Mouse (Mus musculus): ENCODE results near the gene Pou2f3.

The Pou2f3 gene

DNA sequence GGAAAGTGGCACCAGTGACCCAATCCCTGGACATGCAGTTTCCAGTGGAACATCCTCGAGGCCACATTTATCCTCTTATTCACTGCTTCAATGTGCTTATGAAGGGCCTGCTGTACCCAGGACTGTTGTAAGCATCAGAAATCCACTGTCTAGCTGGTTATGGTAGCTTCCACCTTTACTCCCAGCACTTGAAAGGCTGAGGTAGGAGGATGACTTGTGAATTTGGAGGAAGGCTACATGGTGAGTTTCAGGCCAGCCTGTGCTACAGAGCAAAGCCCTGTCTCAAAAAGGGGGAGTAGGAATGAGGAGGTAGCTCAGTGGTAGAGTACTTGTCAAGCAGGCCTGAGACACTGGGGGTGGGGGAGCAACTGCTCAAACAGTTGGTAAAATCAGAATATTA lies 102.1 kb downstream of the Pou2f3 start:
- DNase-seq (ENCODE audit: low read depth): no peak

GRCm38 (mm10) chr9:43107555-43107954 lies 102.6 kb downstream of the Pou2f3 start:
- no peak for DNase-seq (ENCODE audit: low read depth)

- peak; percentile 84 for DNase-seq (ENCODE audit: low read depth)
These were observed 103.0 kb downstream of the Pou2f3 start, which contains the start of gene Arhgef12 for GRCm38 (mm10) chr9:43107187-43107517. Arhgef12 (minus strand) TSS chr9:43107239.

- DNase-seq (ENCODE audit: low read depth): peak; percentile 39
These were observed 103.6 kb downstream of the Pou2f3 start for GRCm38 (mm10) chr9:43106426-43107186.

GRCm38 (mm10) chr9:43105664-43106361 lies 104.4 kb downstream of the Pou2f3 start:
- peak; percentile 95 for DNase-seq (ENCODE audit: low read depth)

DNA sequence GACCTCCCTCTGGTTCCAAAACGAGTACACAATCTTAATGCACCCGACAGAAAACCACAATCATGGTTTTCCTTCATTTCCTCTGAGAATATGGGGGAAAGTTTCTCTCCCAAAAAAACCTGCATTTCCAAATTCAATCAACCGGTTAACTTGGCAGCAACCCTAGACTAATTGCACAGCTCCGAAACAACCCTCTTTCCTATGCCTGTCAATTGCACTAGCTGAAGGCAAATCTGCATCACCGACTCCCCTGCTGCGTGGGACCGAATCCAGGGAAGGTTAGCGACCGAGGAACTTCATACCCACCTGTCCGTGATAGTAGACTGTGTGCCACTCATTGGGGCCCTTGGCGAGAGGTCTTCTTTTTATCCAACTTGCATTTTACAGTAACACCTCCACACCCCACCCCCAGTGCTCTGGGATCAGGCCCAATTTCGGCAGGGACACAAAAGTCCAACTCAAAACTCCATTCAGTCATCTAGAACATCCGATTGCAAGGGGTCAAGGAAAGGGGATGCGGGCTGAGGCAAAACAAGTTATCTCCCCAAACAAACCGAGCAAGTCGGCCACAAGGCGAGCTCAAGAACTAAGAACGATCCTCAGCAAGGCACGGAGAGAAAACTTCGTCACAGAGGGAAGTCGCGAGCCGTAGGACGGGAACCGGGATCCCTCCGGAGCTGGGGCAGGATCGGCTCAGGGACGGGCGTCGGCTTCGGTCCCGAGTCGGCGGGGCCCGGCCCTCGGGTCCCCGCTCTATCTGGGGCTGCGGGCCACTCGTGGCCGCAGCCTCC lies 105.1 kb downstream of the Pou2f3 start:
- peak; percentile 44 for DNase-seq (ENCODE audit: low read depth)

- DNase-seq (ENCODE audit: low read depth): no peak
These were observed 105.7 kb downstream of the Pou2f3 start for GRCm38 (mm10) chr9:43104526-43104872.

DNA sequence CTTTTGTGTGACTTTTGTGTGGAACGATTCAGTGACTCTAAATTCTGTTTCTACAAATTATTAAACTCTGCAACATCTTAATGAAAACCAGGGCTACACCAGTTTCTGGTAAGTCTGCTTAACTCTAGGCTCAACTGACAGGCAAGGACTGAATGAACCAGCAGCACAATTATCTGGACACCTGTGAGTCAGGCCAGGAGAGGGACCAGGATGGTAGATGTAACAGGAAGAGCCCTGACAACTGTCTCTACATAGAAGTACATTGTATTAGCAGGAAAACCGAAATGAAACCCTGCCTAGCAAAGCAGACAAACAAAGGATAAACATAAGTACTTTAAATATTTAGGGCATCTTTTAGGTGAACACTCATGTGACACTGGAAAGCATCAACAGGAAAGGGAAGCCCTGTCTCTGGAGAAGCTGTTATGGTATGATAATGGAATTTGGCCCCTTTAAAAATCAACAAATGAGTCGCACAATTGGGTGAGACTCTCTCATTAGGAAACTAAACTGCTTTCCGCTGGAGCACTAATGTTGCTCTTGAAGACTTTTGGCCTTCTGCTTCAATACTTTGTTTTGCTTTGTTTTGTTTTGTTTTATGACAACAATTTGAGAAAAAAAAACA lies 106.4 kb downstream of the Pou2f3 start:
- no peak for DNase-seq (ENCODE audit: low read depth)

- DNase-seq (ENCODE audit: low read depth): no peak
These were observed 107.2 kb downstream of the Pou2f3 start for GRCm38 (mm10) chr9:43102931-43103330.

GRCm38 (mm10) chr9:43101936-43102595 lies 108.1 kb downstream of the Pou2f3 start:
- DNase-seq (ENCODE audit: low read depth): no peak

GRCm38 (mm10) chr9:43098922-43099321 lies 111.2 kb downstream of the Pou2f3 start:
- no peak for DNase-seq (ENCODE audit: low read depth)

DNA sequence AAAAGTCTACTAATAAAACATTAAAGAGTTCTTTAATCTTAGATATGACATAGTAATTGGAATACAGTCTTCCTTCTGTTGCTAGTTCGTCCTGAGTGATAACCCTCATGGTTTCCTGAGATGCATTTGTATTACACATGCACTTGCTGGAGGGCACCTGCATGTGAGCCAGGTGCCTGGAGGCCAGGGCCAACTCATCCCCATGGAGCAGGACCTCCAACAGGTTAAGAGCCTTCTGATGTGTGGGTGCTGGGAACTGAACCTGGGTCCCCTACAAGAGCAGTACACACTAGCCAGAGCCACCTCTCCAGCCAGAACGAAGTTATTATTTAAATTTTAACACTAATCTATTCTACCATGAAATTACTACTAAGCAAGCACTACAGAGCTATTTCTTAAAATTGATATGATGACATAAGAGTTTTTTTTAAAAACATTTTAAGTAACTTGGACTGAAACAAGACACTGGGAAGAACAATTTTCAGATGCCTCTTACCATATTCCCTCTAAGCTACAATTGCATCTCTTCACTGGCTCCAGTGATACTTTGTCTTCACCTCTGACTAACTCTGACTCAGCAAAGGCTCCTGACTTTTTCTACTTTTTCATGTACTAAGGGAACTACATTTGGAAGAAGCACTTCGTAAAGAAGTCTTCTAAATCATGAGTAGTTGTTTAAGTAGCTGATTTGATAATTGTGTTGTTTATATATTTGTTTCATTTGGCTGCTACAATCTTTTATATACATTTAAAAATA lies 112.2 kb downstream of the Pou2f3 start:
- DNase-seq (ENCODE audit: low read depth): peak; percentile 57

- DNase-seq (ENCODE audit: low read depth): no peak
These were observed 113.8 kb downstream of the Pou2f3 start for GRCm38 (mm10) chr9:43096337-43096736.

DNA sequence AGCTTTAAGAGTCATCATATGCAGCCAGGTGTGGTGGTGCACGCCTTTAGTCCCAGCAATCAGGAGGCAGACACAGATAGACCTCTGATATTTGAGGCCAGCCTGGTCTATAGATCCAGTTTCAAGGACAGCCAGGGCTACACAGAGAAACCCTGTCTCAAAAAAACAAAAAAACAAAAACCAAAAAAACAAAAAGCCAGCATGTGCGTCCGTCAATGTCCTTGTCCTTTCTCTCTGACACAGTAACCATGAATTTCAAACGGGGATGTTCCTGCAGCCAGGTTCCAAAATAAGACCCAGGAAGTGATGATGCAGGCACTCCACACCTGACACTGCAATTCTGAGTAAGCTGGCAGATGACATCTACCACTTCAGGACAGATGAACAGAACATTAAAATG lies 115.3 kb downstream of the Pou2f3 start:
- DNase-seq (ENCODE audit: low read depth): no peak

- peak; percentile 57 for DNase-seq (ENCODE audit: low read depth)
These were observed 116.4 kb downstream of the Pou2f3 start for GRCm38 (mm10) chr9:43093803-43094202.

DNA sequence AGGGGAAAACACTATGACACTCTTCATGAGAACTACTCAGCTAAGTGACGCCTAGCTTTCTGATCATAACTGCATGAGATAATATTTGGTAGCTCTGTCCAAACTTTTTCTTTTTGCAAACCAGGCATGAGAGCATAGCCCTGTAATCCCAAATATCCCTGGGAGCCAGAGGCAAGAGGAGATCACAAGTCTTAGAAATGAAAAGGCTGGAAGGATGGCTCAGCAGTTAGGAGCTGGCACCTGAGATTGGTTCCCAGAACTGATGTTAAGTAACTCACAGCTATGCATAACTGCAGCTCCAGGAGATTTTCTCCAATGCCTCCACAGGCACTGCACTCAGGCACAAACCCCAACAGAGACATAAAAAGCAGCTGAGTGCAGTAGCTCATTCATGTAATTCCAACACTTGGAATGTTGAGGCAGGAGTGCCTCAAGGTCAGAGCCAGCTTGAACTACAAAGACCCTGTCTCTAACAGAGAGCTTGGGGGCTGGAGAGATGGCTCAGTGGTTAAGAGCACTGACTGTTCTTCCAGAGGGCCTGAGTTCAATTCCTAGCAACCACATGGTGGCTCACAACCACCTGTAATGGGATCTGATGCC lies 124.4 kb downstream of the Pou2f3 start:
- no peak for DNase-seq (ENCODE audit: low read depth)

DNA sequence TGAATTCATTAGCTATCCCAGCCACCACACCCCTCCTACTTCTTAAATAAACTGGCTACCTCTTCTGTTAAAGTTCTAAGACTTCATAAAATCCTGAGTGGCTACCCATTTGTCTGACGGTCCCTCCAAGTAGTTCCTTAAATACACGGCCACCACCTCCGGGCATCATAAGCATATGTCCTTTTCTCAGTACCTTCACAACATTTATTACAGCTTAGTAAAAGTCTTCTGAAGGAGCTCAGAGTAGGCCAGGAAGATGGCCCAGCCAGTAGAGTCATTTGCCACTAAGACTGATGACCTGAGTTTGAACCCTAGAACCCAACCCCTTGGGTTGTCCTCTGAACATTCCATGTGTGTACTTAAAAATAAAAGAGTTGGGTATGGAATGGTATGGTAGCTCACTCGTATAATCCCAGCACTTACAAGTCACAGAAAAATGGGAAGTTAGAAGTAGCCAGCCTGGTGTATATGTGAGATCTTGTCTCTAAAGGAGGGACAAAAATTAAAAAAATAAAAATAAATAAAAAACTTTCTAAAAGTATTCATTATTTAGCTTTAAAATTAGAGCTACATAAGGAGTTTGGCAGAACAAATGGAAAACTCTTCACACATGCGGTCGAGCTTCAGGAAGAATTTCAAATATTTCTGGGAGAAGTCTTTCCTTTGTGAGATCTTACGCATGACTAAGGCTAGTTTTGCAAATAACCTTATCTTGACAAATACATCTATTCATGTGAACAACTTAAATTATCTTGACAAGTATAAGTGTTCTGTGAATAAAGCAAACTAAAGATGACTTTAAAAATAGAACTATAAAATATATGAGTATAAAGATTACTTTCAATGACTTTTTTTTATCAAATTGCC lies 125.4 kb downstream of the Pou2f3 start:
- DNase-seq (ENCODE audit: low read depth): no peak

- no peak for DNase-seq (ENCODE audit: low read depth)
These were observed 126.6 kb downstream of the Pou2f3 start for GRCm38 (mm10) chr9:43083441-43084055.

DNA sequence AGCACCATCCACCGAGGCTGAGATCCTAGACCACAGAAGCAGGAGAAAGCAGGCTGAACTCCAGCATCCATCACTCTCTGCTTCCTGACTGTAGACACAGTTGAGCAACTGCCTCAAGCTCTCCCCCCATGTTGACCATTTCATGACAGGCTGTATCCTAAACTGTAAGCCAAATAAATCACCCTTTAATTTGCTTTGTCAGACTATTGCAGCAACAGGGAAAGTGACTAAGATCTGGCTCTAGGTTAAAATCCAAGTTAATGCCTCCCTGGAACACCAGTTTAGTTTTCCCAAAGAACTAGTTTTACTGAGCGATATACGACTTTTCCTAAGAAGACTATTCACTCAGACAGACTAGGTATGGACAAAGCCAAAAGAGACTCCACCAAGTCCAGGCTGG lies 131.5 kb downstream of the Pou2f3 start:
- peak; percentile 36 for DNase-seq (ENCODE audit: low read depth)

Data from NIH3T3 (cell line).